Mouse (Mus musculus) spleen, adult 2 months (tissue): ENCODE measurements around the gene Nrp1.

ENCODE experiments used
- CTCF ChIP-seq: fragments of 200-500 bp; IDR thresholded peaks from 2 replicates; pipeline ENCODE4 v1.5.1; 2011; ENCODE audit warnings: mild to moderate bottlenecking, inconsistent platforms; ENCODE audit not compliant: insufficient read depth, insufficient read length, insufficient replicate concordance; ENCODE audit errors: extremely low read depth
- POLR2A ChIP-seq: fragments of 200-500 bp; IDR thresholded peaks from 2 replicates; pipeline ENCODE4 v1.6.1; 2011; ENCODE audit warnings: low read depth, low read length, inconsistent platforms

- TF ChIP-seq CTCF: no peak
- no peak for TF ChIP-seq POLR2A
Observed at GRCm38 (mm10) chr8:128396968-128397367, 38.6 kb downstream of the Nrp1 start.
